Mouse (Mus musculus) C2C12 (cell line): Measurements from ENCODE around the gene Jsrp1. TPM values are rescaled to one million over a fixed set of nuclear protein-coding genes. Genes with fewer than 3 reads are reported as not detected.

Source experiments
- H3K27me3 ChIP-seq: one replicate; pipeline ENCODE4 v1.6.1; 2011; ENCODE audit not compliant: control insufficient read depth, insufficient read depth, insufficient read length
- H3K36me3 ChIP-seq: one replicate; pipeline ENCODE4 v1.6.1; 2011; ENCODE audit not compliant: control insufficient read depth, insufficient read depth
- H3K4me3 ChIP-seq: one replicate; pipeline ENCODE4 v1.5.1; 2011; ENCODE audit warnings: mild to moderate bottlenecking, control low read depth; ENCODE audit not compliant: poor library complexity, insufficient read depth, severe bottlenecking
- H3K79me2 ChIP-seq: one replicate; pipeline ENCODE4 v1.6.1; 2011; ENCODE audit not compliant: control insufficient read depth, insufficient read depth
- H3K79me3 ChIP-seq: one replicate; pipeline ENCODE4 v1.6.1; 2011; ENCODE audit warnings: low read depth, control low read depth
- H3ac ChIP-seq: one replicate; pipeline ENCODE3; 2011; ENCODE audit warnings: low read depth; ENCODE audit not compliant: control insufficient read depth, insufficient read length
- CEBPB ChIP-seq: IDR thresholded peaks from one replicate; pipeline ENCODE4 v1.6.1; 2011; ENCODE audit warnings: low read depth, mild to moderate bottlenecking, control low read depth, moderate library complexity
- CTCF ChIP-seq: IDR thresholded peaks from one replicate; pipeline ENCODE4 v1.5.1; 2011; ENCODE audit not compliant: control insufficient read depth, insufficient read depth, insufficient read length
- FOSL1 ChIP-seq: IDR thresholded peaks from one replicate; pipeline ENCODE4 v1.8.0; 2011; ENCODE audit warnings: mild to moderate bottlenecking, low read length; ENCODE audit not compliant: poor library complexity, insufficient read depth, severe bottlenecking
- MAX ChIP-seq: IDR thresholded peaks from one replicate; pipeline ENCODE4 v1.6.1; 2011; ENCODE audit warnings: mild to moderate bottlenecking, control low read depth
- MYOD1 ChIP-seq: IDR thresholded peaks from one replicate; pipeline ENCODE4 v1.6.1; 2011; ENCODE audit warnings: low read depth; ENCODE audit not compliant: control insufficient read depth, insufficient read length
- MYOG ChIP-seq: IDR thresholded peaks from one replicate; pipeline ENCODE4 v1.6.1; 2011; ENCODE audit not compliant: control insufficient read depth, insufficient read length; ENCODE audit errors: extremely low read depth
- USF1 ChIP-seq: IDR thresholded peaks from one replicate; pipeline ENCODE4 v1.6.1; 2011; ENCODE audit warnings: low read depth, mild to moderate bottlenecking, control low read depth, moderate library complexity
- polyA plus RNA-seq: library from polyadenylated mRNA; unstranded; fragments of >200 nt; fragmentation: generic; extraction: Trizol; gene quantifications from one replicate; pipeline ENCODE4 v1.2.1, GENCODE M21; 2012; ENCODE audit warnings: missing spikeins

Gene Jsrp1
- polyA plus RNA-seq, 1 experiment = 29.2 TPM

DNA sequence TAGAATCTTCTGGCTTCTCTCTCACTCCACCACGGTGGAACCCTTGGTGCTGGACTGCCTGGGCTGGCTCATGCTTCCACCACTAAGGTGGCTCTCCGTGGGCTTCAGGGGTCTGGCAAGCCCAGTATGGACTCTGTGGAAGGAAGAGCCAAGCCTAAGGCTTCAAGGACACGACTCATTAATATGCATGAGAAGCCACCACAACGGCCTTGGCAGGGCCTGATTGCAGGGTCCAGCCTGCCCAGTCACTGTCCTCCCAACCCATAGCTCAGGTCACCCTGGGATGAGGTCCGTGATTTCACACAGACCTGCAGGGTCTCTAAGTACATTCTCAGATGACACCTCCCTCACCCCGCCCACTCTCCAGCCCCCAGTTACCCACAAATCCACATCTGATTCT is 26.6 kb upstream of the Jsrp1 start:
- Histone ChIP-seq H3ac (no peak overlapping the region), H3K79me2 (no peaks in the 10 kb centered on the region), H3K79me3 (no peaks in the 10 kb centered on the region), H3K27me3 (peaks cover 33% of the 10 kb centered on the region), H3K4me3 (no peak overlapping the region), H3K36me3 (no peaks in the 10 kb centered on the region)
- TF ChIP-seq MYOD1 (no peak), CEBPB (no peak), CTCF (no peak), MAX (no peak), USF1 (no peak), FOSL1 (no peak), MYOG (no peak)

DNA sequence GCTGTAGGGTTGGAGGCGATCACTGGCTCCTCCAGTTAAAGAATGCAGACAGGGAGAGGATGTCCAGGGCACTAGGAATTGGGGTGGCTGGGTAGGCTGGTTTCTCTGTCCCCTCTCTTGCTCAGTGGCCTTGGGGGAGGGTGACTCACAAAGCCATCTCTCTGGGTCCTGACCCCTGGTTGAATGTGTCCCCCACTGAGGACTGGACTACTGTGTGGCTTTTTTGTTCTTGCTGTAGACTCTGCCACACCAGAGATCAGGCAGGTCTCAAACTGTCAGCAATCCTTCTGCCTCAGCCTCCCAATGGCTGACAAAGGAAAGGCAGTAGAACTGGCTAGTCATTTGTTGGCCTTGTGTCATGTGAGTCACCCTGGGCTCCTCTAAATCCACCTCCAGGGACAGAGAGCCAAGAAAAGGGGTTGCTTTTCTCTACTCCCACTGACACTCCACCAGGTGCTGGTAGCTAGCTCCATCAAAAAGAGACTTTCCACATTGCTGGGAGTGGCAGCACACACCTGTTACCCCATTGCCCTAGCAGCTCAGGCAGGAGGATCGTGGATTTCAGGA is 25.1 kb upstream of the Jsrp1 start:
- Histone ChIP-seq H3K4me3 (no peak overlapping the region), H3K36me3 (no peaks in the 10 kb centered on the region), H3K27me3 (peaks cover 19% of the 10 kb centered on the region), H3ac (no peak overlapping the region), H3K79me2 (no peaks in the 10 kb centered on the region), H3K79me3 (no peaks in the 10 kb centered on the region)
- TF ChIP-seq MAX (no peak), MYOD1 (no peak), USF1 (no peak), CEBPB (no peak), FOSL1 (no peak), CTCF (no peak), MYOG (no peak)

GRCm38 (mm10) chr10:80837827-80838226 is 24.5 kb upstream of the Jsrp1 start:
- TF ChIP-seq MYOD1 (no peak), MYOG (no peak), USF1 (no peak), FOSL1 (no peak), CEBPB (no peak), MAX (no peak), CTCF (no peak)
- Histone ChIP-seq H3K79me2 (no peaks in the 10 kb centered on the region), H3K79me3 (no peaks in the 10 kb centered on the region), H3K4me3 (no peak overlapping the region), H3K36me3 (no peaks in the 10 kb centered on the region), H3ac (no peak overlapping the region), H3K27me3 (peaks cover 13% of the 10 kb centered on the region)

GRCm38 (mm10) chr10:80836949-80837379 is 23.7 kb upstream of the Jsrp1 start:
- TF ChIP-seq MAX (no peak), MYOG (no peak)
- no peaks in the 10 kb centered on the region for H3K79me3 ChIP-seq
- peaks cover 5% of the 10 kb centered on the region for H3K27me3 ChIP-seq
- no peaks in the 10 kb centered on the region for H3K36me3 ChIP-seq
- no peaks in the 10 kb centered on the region for H3K79me2 ChIP-seq
- H3ac ChIP-seq = no peak overlapping the region
- H3K4me3 ChIP-seq = no peak overlapping the region

DNA sequence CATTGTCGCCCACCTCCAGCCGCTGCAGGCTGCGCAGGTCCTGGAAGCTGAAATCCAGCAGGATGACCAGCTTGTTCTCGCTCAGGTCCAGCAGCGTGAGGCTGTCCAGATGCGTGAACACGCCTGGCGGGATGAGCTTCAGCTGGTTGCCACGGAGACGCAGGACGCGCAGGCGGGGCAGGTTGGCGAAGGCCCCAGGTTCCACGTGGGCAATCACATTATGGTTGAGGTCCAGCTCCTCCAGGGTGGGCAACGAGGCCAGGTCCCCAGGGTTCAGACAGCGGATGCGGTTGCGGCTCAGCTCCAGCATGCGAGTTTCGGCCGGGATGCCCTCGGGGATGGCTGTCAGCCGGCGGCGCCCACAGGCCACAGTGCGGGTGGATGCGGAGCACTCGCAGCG is 22.3 kb upstream of the Jsrp1 start:
- TF ChIP-seq FOSL1 = no peak
- no peak for TF ChIP-seq MAX
- no peak for TF ChIP-seq CTCF
- TF ChIP-seq USF1 = no peak
- TF ChIP-seq CEBPB = no peak
- no peak for TF ChIP-seq MYOG
- TF ChIP-seq MYOD1 = no peak
- H3K79me2 ChIP-seq = no peaks in the 10 kb centered on the region
- no peaks in the 10 kb centered on the region for H3K79me3 ChIP-seq
- H3K4me3 ChIP-seq = no peak overlapping the region
- H3K36me3 ChIP-seq = peaks cover 4% of the 10 kb centered on the region
- H3ac ChIP-seq = no peak overlapping the region
- H3K27me3 ChIP-seq = no peaks in the 10 kb centered on the region

DNA sequence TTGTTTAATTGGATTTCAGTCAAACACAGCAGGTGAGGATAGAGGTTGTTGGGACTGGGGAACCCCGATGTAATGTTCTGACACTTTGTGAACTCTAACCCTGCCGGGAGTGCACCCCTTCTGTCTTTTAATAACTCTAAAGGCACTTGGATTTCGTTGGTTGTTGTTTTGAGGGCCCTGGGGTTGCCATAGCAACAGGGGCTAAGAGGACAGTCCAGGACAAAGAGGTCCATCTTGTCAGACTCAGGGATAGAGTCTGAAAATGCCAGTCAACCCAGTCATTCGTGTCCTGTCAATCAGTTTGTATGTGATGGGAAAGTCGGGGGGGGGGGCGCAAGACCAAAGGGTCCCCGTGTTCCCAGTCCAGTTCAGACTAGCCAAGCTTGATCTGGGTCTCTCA is 19.5 kb upstream of the Jsrp1 start:
- TF ChIP-seq FOSL1 (no peak), MYOG (no peak), MAX (no peak), CTCF (no peak), CEBPB (no peak), USF1 (no peak), MYOD1 (no peak)
- peaks cover 26% of the 10 kb centered on the region for H3K36me3 ChIP-seq
- no peak overlapping the region for H3K4me3 ChIP-seq
- no peaks in the 10 kb centered on the region for H3K27me3 ChIP-seq
- H3K79me2 ChIP-seq = peaks cover 27% of the 10 kb centered on the region
- H3ac ChIP-seq = no peak overlapping the region
- H3K79me3 ChIP-seq = peaks cover 15% of the 10 kb centered on the region
